Mouse (Mus musculus): Measurements from ENCODE around the gene Bcl3. TPM values are rescaled to one million over a fixed set of nuclear protein-coding genes. Genes with fewer than 3 reads are reported as not detected.
"Not testable (repeated sequence)": the region's sequence is repeated elsewhere in the genome, so short reads cannot be mapped to it uniquely, and the experiment has no call there.

Bcl3 gene
- polyA plus RNA-seq, 1 experiment from 2014 or later, result 0.67 TPM

GRCm38 (mm10) chr7:19800764-19801163 lies 21.8 kb downstream of the Bcl3 start:
- Histone ChIP-seq H3K27ac (ENCODE audit: low read depth, low read length) (no peak overlapping the region), H3K9me3 (ENCODE audit: control insufficient read depth, low read length) (no peaks in the 10 kb centered on the region), H3K27me3 (ENCODE audit: control insufficient read depth, insufficient read depth, low read length) (peaks cover 15% of the 10 kb centered on the region), H3K4me1 (ENCODE audit: control insufficient read depth, insufficient read depth, low read length) (no peaks in the 10 kb centered on the region), H3K36me3 (ENCODE audit: control insufficient read depth, insufficient read depth, low read length) (no peaks in the 10 kb centered on the region), H3K9ac (ENCODE audit: low read length) (no peak overlapping the region), H3K4me2 (no peak overlapping the region), H3K4me3 (ENCODE audit: low read depth, low read length) (no peak overlapping the region)
- WGBS, result 29% methylated on average over 2 of the region's 2 CpGs
- peak; percentile 93 for DNase-seq (ENCODE audit: low spot score, missing footprints)
- ATAC-seq (ENCODE audit: low FRiP score), result no peak

- Histone ChIP-seq H3K4me1 (ENCODE audit: control insufficient read depth, insufficient read depth, low read length) (no peaks in the 10 kb centered on the region), H3K9me3 (ENCODE audit: control insufficient read depth, low read length) (no peaks in the 10 kb centered on the region), H3K27ac (ENCODE audit: low read depth, low read length) (no peak within 1 kb of the TSS), H3K4me3 (ENCODE audit: low read depth, low read length) (no peak within 1 kb of the TSS), H3K4me2 (no peak within 1 kb of the TSS), H3K27me3 (ENCODE audit: control insufficient read depth, insufficient read depth, low read length) (peaks cover 17% of the 10 kb centered on the region), H3K36me3 (ENCODE audit: control insufficient read depth, insufficient read depth, low read length) (no peaks in the 10 kb centered on the region), H3K9ac (ENCODE audit: low read length) (0 out of 2 replicates have a peak within 1 kb of the TSS, but pooled peaks have one; percentile 5)
- 3% methylated on average over 32 of the region's 32 CpGs for WGBS
- DNase-seq (ENCODE audit: low spot score, missing footprints) (peak; percentile 93), ATAC-seq (ENCODE audit: low FRiP score) (peak; percentile 67)
These were observed 25.6 kb downstream of the Bcl3 start, which contains the start of gene Cblc for GRCm38 (mm10) chr7:19796697-19797588. Gene Cblc, minus strand, starts transcription at chr7:19796809.

GRCm38 (mm10) chr7:19796254-19796653 lies 26.3 kb downstream of the Bcl3 start:
- no peaks in the 10 kb centered on the region for H3K4me1 ChIP-seq (ENCODE audit: control insufficient read depth, insufficient read depth, low read length)

GRCm38 (mm10) chr7:19795236-19795635 lies 27.3 kb downstream of the Bcl3 start:
- Histone ChIP-seq H3K4me2 (no peak overlapping the region), H3K27ac (ENCODE audit: low read depth, low read length) (no peak overlapping the region), H3K27me3 (ENCODE audit: control insufficient read depth, insufficient read depth, low read length) (peaks cover 17% of the 10 kb centered on the region), H3K4me3 (ENCODE audit: low read depth, low read length) (no peak overlapping the region), H3K36me3 (ENCODE audit: control insufficient read depth, insufficient read depth, low read length) (no peaks in the 10 kb centered on the region), H3K9ac (ENCODE audit: low read length) (no peak overlapping the region), H3K4me1 (ENCODE audit: control insufficient read depth, insufficient read depth, low read length) (no peaks in the 10 kb centered on the region), H3K9me3 (ENCODE audit: control insufficient read depth, low read length) (no peaks in the 10 kb centered on the region)
- WGBS, result 64% methylated on average over 2 of the region's 2 CpGs
- ATAC-seq (ENCODE audit: low FRiP score), result no peak
- no peak for DNase-seq (ENCODE audit: low spot score, missing footprints)

More at GRCm38 (mm10) chr7:19796254-19796653, 26.3 kb downstream of the Bcl3 start:
- H3K27me3 ChIP-seq (ENCODE audit: control insufficient read depth, insufficient read depth, low read length), result peaks cover 17% of the 10 kb centered on the region
- H3K4me2 ChIP-seq, result no peak overlapping the region
- WGBS, result 15% methylated on average over 18 of the region's 18 CpGs
- ATAC-seq (ENCODE audit: low FRiP score) (no peak), DNase-seq (ENCODE audit: low spot score, missing footprints) (no peak)
- no peak overlapping the region for H3K27ac ChIP-seq (ENCODE audit: low read depth, low read length)
- H3K9ac ChIP-seq (ENCODE audit: low read length), result 0 out of 2 replicates have a peak overlapping the region, but pooled peaks have one; percentile 5
- H3K4me3 ChIP-seq (ENCODE audit: low read depth, low read length), result no peak overlapping the region
- no peaks in the 10 kb centered on the region for H3K36me3 ChIP-seq (ENCODE audit: control insufficient read depth, insufficient read depth, low read length)
- no peaks in the 10 kb centered on the region for H3K9me3 ChIP-seq (ENCODE audit: control insufficient read depth, low read length)

GRCm38 (mm10) chr7:19792701-19793630 lies 29.6 kb downstream of the Bcl3 start:
- Histone ChIP-seq H3K4me3 (ENCODE audit: low read depth, low read length) (no peak overlapping the region), H3K9ac (ENCODE audit: low read length) (no peak overlapping the region), H3K27me3 (ENCODE audit: control insufficient read depth, insufficient read depth, low read length) (peaks cover 17% of the 10 kb centered on the region), H3K9me3 (ENCODE audit: control insufficient read depth, low read length) (no peaks in the 10 kb centered on the region), H3K36me3 (ENCODE audit: control insufficient read depth, insufficient read depth, low read length) (no peaks in the 10 kb centered on the region), H3K27ac (ENCODE audit: low read depth, low read length) (no peak overlapping the region), H3K4me2 (no peak overlapping the region), H3K4me1 (ENCODE audit: control insufficient read depth, insufficient read depth, low read length) (peaks cover 2% of the 10 kb centered on the region)
- DNase-seq (ENCODE audit: low spot score, missing footprints) (no peak), ATAC-seq (ENCODE audit: low FRiP score) (no peak)
- 91% methylated on average over 19 of the region's 19 CpGs for WGBS

GRCm38 (mm10) chr7:19791504-19791903 lies 31.1 kb downstream of the Bcl3 start:
- H3K9me3 ChIP-seq (ENCODE audit: control insufficient read depth, low read length); H3K4me2 ChIP-seq; H3K36me3 ChIP-seq (ENCODE audit: control insufficient read depth, insufficient read depth, low read length); H3K4me3 ChIP-seq (ENCODE audit: low read depth, low read length); DNase-seq (ENCODE audit: low spot score, missing footprints); H3K27ac ChIP-seq (ENCODE audit: low read depth, low read length); H3K4me1 ChIP-seq (ENCODE audit: control insufficient read depth, insufficient read depth, low read length); ATAC-seq (ENCODE audit: low FRiP score); H3K9ac ChIP-seq (ENCODE audit: low read length); H3K27me3 ChIP-seq (ENCODE audit: control insufficient read depth, insufficient read depth, low read length): not testable (repeated sequence)
- WGBS, result 87% methylated on average over 2 of the region's 2 CpGs

GRCm38 (mm10) chr7:19789904-19790347 lies 32.6 kb downstream of the Bcl3 start:
- no peaks in the 10 kb centered on the region for H3K9me3 ChIP-seq (ENCODE audit: control insufficient read depth, low read length)
- ATAC-seq (ENCODE audit: low FRiP score), result peak; percentile 77
- H3K4me2 ChIP-seq, result peak overlapping the region; percentile 52
- peaks cover 2% of the 10 kb centered on the region for H3K4me1 ChIP-seq (ENCODE audit: control insufficient read depth, insufficient read depth, low read length)
- no peaks in the 10 kb centered on the region for H3K36me3 ChIP-seq (ENCODE audit: control insufficient read depth, insufficient read depth, low read length)
- peak overlapping the region; percentile 48 for H3K9ac ChIP-seq (ENCODE audit: low read length)
- WGBS, result 1% methylated on average over 19 of the region's 19 CpGs
- no peaks in the 10 kb centered on the region; the same call in 1 of the 2 replicates for H3K27me3 ChIP-seq (ENCODE audit: control insufficient read depth, insufficient read depth, low read length)
- DNase-seq (ENCODE audit: low spot score, missing footprints), result peak; percentile 100
- H3K27ac ChIP-seq (ENCODE audit: low read depth, low read length), result no peak overlapping the region
- H3K4me3 ChIP-seq (ENCODE audit: low read depth, low read length), result peak overlapping the region; percentile 15

GRCm38 (mm10) chr7:19785874-19786458 lies 36.6 kb downstream of the Bcl3 start:
- Histone ChIP-seq H3K4me2 (no peak overlapping the region), H3K9me3 (ENCODE audit: control insufficient read depth, low read length) (no peaks in the 10 kb centered on the region; the same call in 1 of the 2 replicates), H3K9ac (ENCODE audit: low read length) (no peak overlapping the region), H3K27me3 (ENCODE audit: control insufficient read depth, insufficient read depth, low read length) (no peaks in the 10 kb centered on the region), H3K4me1 (ENCODE audit: control insufficient read depth, insufficient read depth, low read length) (peaks cover 2% of the 10 kb centered on the region), H3K36me3 (ENCODE audit: control insufficient read depth, insufficient read depth, low read length) (no peaks in the 10 kb centered on the region), H3K27ac (ENCODE audit: low read depth, low read length) (no peak overlapping the region), H3K4me3 (ENCODE audit: low read depth, low read length) (no peak overlapping the region)
- ATAC-seq (ENCODE audit: low FRiP score), result no peak
- 49% methylated on average over 11 of the region's 12 CpGs for WGBS
- DNase-seq (ENCODE audit: low spot score, missing footprints), result no peak
